Mouse (Mus musculus) testis, adult 2 months (tissue): ENCODE results near the gene Grip1.

Experiments used
- CTCF ChIP-seq: fragments of 200-500 bp; IDR thresholded peaks from 2 replicates; pipeline ENCODE4 v1.5.1; 2012; ENCODE audit warnings: low read depth, mild to moderate bottlenecking, inconsistent platforms, low read length, moderate library complexity; ENCODE audit not compliant: control insufficient read depth, insufficient read depth, insufficient replicate concordance
- POLR2A ChIP-seq: fragments of 200-500 bp; IDR thresholded peaks from 2 replicates; pipeline ENCODE4 v1.6.1; 2012; ENCODE audit warnings: low read depth, mild to moderate bottlenecking, inconsistent platforms, low read length, moderate library complexity; ENCODE audit not compliant: control insufficient read depth

- TF ChIP-seq POLR2A, result no peak
- TF ChIP-seq CTCF, result no peak
These were observed 212.8 kb downstream of the Grip1 start for GRCm38 (mm10) chr10:119666386-119666785.
